Mouse (Mus musculus): ENCODE data around the gene Gm42791. TPM values are rescaled to one million over a fixed set of nuclear protein-coding genes. Genes with fewer than 3 reads are reported as not detected.

Gene Gm42791
- total RNA-seq, 2 experiments from 2014 or later = not detected

DNA sequence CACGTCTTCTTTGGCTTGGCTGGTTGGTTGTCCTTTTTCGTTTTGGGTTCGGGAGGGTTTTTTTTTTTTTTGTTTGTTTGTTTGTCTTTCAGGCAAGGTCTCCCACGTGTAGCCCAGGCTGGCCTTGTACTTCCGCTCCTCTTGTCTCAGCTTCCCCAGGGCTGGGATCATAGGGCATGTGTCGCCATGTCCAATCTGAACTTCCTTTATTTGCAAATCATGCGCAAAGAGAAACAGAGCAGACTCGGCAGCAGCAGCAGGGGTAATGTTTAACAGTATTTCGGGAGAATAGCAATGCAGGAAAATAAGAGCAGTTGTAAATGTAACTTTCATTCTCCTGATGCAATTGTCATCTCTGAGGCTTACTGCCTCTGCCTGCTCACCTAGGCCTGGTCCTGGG is 38.9 kb downstream of the Gm42791 start:
- ATAC-seq (replicated peaks; ENCODE audit: poor library complexity) = no peak

- ATAC-seq (replicated peaks; ENCODE audit: poor library complexity) = no peak
These were observed 39.4 kb downstream of the Gm42791 start for GRCm38 (mm10) chr5:148955575-148955974.

GRCm38 (mm10) chr5:148954314-148955060 is 40.5 kb downstream of the Gm42791 start:
- ATAC-seq (replicated peaks; ENCODE audit: poor library complexity) = peak; percentile 62

DNA sequence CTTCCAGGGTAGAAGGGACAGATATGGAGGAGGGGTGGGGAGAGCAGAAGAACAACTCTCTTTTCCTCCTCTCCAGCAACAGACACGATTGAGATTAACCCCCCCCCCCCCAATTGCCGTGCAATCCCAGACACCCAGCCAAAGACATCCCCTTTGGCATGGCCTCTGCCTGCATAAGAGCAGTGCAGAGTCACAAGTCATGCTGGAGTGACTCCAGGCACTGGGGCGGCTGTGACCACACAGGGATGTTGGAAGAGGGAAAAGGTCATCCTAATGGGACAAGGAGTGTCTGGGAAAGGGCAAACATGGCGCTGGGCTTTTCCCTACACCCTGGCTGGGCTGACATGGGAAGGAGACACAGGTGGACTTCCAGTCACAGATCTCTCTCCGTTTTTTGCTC is 41.8 kb downstream of the Gm42791 start:
- ATAC-seq (replicated peaks; ENCODE audit: poor library complexity) = no peak

GRCm38 (mm10) chr5:148952419-148952818 is 42.5 kb downstream of the Gm42791 start:
- ATAC-seq (replicated peaks; ENCODE audit: poor library complexity) = peak; percentile 41; the same call in 1 of the 2 replicates

DNA sequence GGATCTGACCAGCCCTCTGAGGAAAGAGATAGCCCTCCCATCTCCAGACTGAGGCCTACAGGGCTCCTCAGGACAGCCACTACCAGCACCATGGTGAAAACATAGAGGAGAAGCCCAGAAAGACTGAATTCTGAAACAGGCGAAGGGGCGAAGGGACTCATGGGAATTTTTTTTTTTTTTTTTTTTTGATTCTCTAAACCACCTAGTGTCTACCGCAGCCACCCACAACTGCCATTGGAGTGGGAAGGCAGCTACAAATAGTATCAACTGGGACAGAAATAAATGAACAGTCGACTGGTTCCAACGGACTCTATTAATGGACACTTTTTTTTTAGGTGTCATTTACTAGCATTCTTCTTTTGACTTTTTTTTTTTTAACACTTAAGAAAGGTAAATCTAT is 43.6 kb downstream of the Gm42791 start:
- ATAC-seq (replicated peaks; ENCODE audit: poor library complexity) = no peak

DNA sequence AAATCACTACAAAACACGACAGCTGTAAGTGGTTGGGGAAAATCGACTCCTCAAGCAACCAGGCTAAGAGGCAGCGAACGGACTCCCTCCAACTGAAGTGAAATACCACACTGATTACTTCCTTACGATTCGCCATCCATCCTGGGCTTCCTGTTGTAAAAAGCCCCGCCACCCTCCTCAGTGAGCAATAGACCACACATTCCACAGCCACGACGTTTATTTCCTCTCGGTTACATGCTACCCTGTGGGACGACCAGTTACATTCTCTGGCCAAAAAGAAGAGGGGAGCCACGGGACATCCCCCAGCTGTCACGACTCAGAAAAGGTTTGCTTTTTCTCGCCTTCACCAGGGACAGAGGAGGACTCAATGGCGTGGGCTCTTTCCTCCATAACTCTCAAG is 44.9 kb downstream of the Gm42791 start:
- ATAC-seq (replicated peaks; ENCODE audit: poor library complexity) = peak; percentile 56

DNA sequence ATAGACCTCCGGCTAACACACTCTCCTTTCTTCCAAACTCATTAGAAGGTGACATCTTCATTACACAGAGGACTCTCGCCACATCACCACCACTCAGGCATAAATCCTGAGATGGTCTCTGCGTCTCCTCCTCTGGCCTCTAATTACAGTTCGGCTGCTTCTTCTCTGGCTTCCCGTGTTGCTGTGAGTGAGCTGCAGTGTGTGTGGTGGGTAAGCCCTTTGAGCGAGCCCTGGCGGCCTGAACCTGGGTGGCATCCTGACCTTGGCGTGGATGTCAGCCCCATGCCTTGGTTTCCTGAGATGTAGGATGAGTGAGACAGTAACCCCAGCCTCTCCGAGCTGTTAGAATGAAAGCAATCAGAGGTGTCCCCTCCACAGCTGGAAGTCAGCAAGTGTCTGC is 46.4 kb downstream of the Gm42791 start:
- no peak for ATAC-seq (replicated peaks; ENCODE audit: poor library complexity)

GRCm38 (mm10) chr5:148947412-148947811 is 47.5 kb downstream of the Gm42791 start:
- no peak for ATAC-seq (replicated peaks; ENCODE audit: poor library complexity)

- peak; percentile 65 for ATAC-seq (replicated peaks; ENCODE audit: poor library complexity)
These were observed 48.2 kb downstream of the Gm42791 start for GRCm38 (mm10) chr5:148946787-148947186.

DNA sequence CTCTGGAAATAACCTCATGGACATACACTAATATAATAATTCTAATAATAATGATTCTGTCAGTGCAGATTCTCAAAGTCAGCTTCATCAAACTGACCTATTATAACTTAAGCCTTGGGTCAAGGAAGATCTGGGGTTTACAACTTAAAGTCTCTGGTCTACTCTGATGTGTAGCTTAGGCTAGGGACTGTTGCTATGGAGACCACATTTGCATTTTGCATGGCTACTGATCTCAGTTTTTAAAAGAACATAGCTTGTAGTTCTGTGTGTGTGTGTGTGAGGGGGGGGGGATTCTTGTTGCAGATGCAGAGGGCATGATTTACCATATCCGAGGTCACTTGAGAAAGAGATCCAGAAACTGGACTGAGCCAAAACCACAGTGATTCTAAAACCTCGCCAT is 49.2 kb downstream of the Gm42791 start:
- ATAC-seq (replicated peaks; ENCODE audit: poor library complexity) = no peak

GRCm38 (mm10) chr5:148944024-148944423 is 50.9 kb downstream of the Gm42791 start:
- no peak for ATAC-seq (replicated peaks; ENCODE audit: poor library complexity)

GRCm38 (mm10) chr5:148943444-148943843 is 51.5 kb downstream of the Gm42791 start:
- no peak for ATAC-seq (replicated peaks; ENCODE audit: poor library complexity)

GRCm38 (mm10) chr5:148942957-148943356 is 52.0 kb downstream of the Gm42791 start:
- no peak for ATAC-seq (replicated peaks; ENCODE audit: poor library complexity)

DNA sequence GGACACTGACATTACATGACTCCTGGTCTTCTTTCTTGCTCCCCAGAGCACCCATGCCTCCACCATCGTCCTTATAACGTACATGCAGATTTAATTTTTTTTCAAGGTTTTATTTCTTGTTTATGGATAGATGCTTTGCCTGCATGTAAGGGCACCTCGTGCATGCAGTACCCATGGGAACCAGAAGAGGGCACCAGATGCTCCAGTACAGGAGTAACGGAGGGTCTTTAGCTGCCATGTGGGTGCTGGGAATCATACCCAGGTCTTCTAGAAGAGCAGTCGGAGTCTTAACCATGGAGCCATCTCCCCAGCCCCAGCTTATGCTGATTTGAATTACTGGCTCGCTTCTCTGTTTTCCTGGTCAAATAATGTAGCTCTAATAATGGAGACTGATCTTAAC is 52.6 kb downstream of the Gm42791 start:
- ATAC-seq (replicated peaks; ENCODE audit: poor library complexity) = 0 out of 2 replicates have a peak, but pooled peaks have one; percentile 33

GRCm38 (mm10) chr5:148941867-148942266 is 53.1 kb downstream of the Gm42791 start:
- ATAC-seq (replicated peaks; ENCODE audit: poor library complexity) = no peak

DNA sequence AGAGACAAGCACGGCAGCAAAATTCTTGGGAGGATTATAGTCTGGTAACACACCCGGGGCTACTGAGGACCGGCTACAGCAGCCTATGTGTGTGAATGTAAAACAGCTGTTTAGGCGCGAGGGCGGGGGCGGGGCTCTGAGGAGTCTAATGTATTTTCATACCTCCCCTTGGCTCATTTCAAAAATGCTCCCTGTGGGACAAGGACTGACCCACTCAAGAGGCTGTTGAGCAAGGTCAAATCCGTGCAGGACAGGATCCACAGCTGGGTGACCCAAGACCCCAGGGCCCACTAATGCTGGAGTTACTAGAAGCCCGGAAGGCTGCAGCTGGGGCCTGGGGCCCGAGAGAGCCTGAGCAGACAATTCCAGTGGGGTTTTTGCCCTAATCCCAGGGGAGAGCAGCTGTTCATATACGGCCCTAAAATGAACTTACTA is 55.0 kb downstream of the Gm42791 start:
- no peak for ATAC-seq (replicated peaks; ENCODE audit: poor library complexity)

GRCm38 (mm10) chr5:148936516-148936951 is 58.4 kb downstream of the Gm42791 start:
- no peak for ATAC-seq (replicated peaks; ENCODE audit: poor library complexity)

DNA sequence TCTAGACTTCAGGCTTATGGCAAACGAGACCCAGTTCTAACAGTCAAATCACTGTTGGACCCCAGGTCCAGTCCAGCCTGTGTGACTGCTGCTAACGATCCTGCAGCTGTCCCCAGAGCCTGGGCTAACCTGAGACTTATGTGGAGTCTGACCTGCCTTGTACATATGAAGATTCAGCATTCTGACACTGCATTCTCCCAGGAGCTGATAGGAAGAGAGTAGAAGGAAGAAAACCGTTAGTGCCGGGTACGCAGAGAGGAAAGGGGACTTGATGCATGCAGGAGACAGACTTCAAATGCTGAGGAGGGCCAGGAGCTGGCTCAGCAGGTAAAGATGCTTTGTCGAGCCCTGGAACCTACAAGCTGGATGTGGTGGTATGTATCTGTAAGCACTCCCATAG is 59.1 kb downstream of the Gm42791 start:
- no peak for ATAC-seq (replicated peaks; ENCODE audit: poor library complexity)

- peak; percentile 96 for ATAC-seq (replicated peaks; ENCODE audit: poor library complexity)
These were observed 59.7 kb downstream of the Gm42791 start for GRCm38 (mm10) chr5:148935071-148935821.

DNA sequence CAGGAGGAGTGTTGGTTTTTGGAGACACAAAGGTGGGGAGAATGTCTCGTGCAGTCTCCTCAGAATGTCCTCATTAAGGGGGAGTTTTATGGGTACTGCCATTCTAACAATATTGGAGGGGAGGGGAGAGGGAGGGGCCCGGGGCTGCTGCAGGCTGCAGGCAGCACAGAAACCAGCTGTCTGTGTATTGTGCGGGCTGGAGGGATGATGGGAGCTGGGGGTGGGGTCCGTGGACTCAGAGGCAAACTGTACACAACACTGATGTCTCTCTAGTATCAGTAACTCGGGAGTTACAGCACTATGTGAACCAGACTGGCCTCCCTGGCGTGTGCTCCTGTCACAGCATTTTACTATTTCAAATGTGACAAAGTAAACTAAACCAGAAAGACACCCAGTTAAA is 60.5 kb downstream of the Gm42791 start:
- no peak for ATAC-seq (replicated peaks; ENCODE audit: poor library complexity)

GRCm38 (mm10) chr5:148933767-148934166 is 61.2 kb downstream of the Gm42791 start:
- ATAC-seq (replicated peaks; ENCODE audit: poor library complexity) = no peak

All from megakaryocyte progenitor cell, adult 5-6 weeks (primary cell).